Mouse (Mus musculus) common myeloid progenitor, adult 5-6 weeks (primary cell): ENCODE data around the gene Copz1. TPM values are rescaled to one million over a fixed set of nuclear protein-coding genes. Genes with fewer than 3 reads are reported as not detected.
"Not testable (repeated sequence)": the region's sequence is repeated elsewhere in the genome, so short reads cannot be mapped to it uniquely, and the experiment has no call there.

ENCODE experiments used
- ATAC-seq: replicated peaks from 2 replicates; pipeline ENCODE4 v1.8.0; 2016; ENCODE audit warnings: low read depth, mild to moderate bottlenecking, moderate TSS enrichment, inconsistent platforms; ENCODE audit not compliant: poor library complexity, severe bottlenecking
- total RNA-seq: library from RNA; stranded (forward); fragments of 200-1000, 187-1606 nt; gene quantifications from 2 replicates; pipeline ENCODE4 v1.2.3, GENCODE M21; 2017

Gene Copz1
- total RNA-seq: 53.8 and 55.5 TPM in 2 replicates

- peak; percentile 97 for ATAC-seq
Measured at GRCm38 (mm10) chr15:103272419-103273279, at the start of gene Copz1. Copz1 (plus strand) TSS chr15:103272714.

GRCm38 (mm10) chr15:103224161-103224560, 48.4 kb upstream of the Copz1 start:
- ATAC-seq: no peak

- ATAC-seq: no peak
Measured at GRCm38 (mm10) chr15:103227022-103227421, 45.5 kb upstream of the Copz1 start.

- no peak for ATAC-seq
Measured at GRCm38 (mm10) chr15:103227572-103227971, 44.9 kb upstream of the Copz1 start.

- no peak for ATAC-seq
Measured at GRCm38 (mm10) chr15:103228904-103229303, 43.6 kb upstream of the Copz1 start.

- no peak for ATAC-seq
Measured at GRCm38 (mm10) chr15:103233119-103233518, 39.4 kb upstream of the Copz1 start.

- ATAC-seq: no peak
Measured at GRCm38 (mm10) chr15:103237295-103237694, 35.2 kb upstream of the Copz1 start.

- peak; percentile 75 for ATAC-seq
Measured at GRCm38 (mm10) chr15:103239130-103239684, 33.3 kb upstream of the Copz1 start.

GRCm38 (mm10) chr15:103239685-103240159, 32.8 kb upstream of the Copz1 start, which contains the start of gene Cbx5:
Cbx5 (minus strand) TSS chr15:103239816.
- ATAC-seq: peak; percentile 67

GRCm38 (mm10) chr15:103240160-103241028, 32.1 kb upstream of the Copz1 start, which contains the start of gene Hnrnpa1:
Hnrnpa1 (plus strand) TSS chr15:103240432.
- ATAC-seq: peak; percentile 74

GRCm38 (mm10) chr15:103241071-103242018, 31.2 kb upstream of the Copz1 start:
- ATAC-seq: not testable (repeated sequence)

- ATAC-seq: no peak
Measured at GRCm38 (mm10) chr15:103242885-103243284, 29.6 kb upstream of the Copz1 start.

GRCm38 (mm10) chr15:103245616-103246015, 26.9 kb upstream of the Copz1 start:
- no peak for ATAC-seq

GRCm38 (mm10) chr15:103247078-103247781, 25.3 kb upstream of the Copz1 start:
- ATAC-seq: no peak

- no peak for ATAC-seq
Measured at GRCm38 (mm10) chr15:103247782-103248400, 24.6 kb upstream of the Copz1 start.

- ATAC-seq: no peak
Measured at GRCm38 (mm10) chr15:103248401-103249313, 23.9 kb upstream of the Copz1 start.

GRCm38 (mm10) chr15:103249511-103249910, 23.0 kb upstream of the Copz1 start:
- ATAC-seq: not testable (repeated sequence)
